Mouse (Mus musculus) frontal cortex, postnatal 14 days (tissue): ENCODE measurements around the gene Plk5.

ENCODE experiments used
- DNase-seq, 2 experiments: peaks; one replicate each; pipeline ENCODE4 v3.0.0; 2022; ENCODE audit warnings: low spot score in 2 of 2

Plk5 gene

DNA sequence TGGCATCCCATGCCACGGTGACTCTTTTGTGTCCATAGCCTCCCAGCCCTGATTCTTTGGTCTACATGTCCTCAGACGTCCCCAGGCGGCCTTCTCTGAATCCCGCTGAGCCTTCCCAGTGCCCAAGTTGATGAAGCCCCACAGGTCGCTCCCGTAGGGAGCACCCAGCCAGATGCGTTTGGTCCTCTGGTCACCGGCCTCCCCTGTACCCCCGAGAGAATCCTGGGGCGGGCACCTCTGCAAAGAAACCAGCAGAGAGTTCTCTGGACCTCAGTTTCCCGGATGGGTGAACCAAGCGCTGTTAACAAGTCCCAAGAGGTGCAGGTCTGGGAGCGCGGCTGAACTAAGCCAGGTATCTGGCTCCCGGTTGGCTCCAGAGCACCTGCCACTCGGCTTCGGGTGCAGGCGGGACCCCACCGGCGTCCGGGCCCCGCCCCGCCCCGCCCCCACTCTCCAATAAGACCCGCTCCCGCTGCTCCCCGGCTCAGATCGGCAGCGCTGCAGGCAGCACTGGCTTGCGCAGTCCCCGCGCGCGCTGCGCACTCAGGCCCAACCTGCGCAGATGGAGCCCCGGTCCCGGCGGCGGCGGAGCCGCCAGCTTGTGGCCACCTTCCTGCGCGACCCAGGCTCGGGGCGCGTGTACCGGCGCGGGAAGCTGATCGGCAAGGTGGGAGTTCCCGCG lies at the start of gene Plk5:
Gene Plk5, plus strand, starts transcription at position 459 of the 682 bp plus-strand sequence.
- DNase-seq: no peak

DNA sequence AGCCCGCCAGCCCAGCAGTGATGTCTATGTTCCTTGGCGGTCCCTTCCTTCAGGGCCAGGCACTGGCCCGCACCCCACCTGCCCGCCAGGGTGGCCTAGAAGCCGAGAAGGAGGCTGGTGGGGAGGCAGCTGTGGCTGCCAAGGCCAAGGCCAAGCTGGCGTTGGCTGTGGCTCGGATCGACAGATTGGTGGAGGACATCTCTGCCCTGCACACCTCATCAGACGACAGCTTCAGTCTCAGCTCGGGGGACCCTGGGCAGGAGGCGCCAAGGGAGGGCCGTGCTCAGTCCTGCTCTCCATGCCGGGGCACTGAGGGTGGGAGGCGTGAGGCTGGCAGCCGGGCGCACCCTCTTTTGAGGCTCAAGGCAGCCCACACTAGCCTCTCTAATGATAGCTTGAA lies 44.7 kb upstream of the Plk5 start:
- no peak for DNase-seq

DNA sequence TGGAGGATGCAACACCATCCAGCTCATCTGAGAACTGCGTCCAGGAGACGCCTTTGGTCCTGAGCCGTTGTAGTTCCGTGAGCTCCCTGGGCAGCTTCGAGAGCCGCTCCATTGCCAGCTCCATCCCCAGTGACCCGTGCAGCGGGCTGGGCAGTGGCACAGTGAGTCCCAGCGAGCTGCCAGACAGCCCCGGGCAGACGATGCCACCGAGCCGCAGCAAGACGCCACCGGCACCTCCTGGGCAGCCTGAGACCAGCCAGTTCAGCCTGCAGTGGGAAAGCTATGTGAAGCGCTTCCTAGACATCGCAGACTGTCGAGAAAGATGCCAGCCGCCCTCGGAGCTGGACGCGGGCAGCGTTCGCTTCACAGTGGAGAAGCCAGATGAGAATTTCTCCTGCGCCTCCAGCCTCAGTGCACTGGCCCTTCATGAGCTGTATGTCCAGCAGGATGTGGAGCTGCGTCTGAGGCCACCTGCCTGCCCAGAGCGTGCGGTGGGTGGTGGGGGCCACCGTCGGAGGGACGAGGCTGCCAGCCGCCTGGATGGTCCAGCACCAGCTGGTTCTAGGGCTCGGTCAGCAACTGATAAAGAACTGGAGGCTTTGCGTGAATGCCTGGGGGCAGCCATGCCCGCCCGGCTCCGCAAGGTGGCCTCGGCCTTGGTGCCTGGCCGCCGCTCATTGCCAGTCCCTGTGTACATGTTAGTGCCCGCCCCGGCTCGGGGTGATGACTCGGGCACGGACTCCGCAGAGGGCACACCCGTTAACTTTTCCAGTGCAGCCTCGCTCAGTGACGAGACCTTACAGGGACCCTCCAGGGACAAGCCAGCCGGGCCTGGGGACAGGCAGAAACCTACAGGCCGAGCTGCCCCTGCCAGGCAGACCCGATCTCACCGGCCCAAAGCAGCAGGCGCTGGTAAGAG lies 43.4 kb upstream of the Plk5 start:
- DNase-seq: no peak

DNA sequence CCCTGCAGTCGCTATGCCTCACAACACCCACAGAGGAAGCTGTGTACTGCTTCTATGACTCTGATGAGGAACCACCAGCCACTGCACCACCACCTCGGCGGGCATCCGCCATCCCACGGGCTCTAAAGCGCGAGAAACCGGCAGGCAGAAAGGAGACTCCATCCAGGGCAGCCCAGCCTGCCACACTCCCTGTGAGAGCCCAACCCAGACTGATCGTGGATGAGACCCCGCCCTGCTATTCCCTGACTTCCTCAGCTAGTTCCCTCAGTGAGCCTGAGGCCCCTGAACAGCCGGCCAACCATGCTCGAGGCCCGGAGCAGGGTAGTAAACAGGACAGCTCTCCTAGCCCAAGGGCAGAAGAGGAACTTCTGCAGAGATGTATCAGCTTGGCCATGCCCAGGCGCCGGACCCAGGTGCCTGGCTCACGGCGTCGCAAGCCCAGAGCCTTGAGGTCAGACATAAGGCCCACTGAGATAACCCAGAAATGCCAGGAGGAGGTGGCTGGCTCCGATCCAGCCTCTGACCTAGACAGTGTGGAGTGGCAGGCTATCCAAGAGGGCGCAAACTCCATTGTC lies 42.5 kb upstream of the Plk5 start:
- DNase-seq: no peak

DNA sequence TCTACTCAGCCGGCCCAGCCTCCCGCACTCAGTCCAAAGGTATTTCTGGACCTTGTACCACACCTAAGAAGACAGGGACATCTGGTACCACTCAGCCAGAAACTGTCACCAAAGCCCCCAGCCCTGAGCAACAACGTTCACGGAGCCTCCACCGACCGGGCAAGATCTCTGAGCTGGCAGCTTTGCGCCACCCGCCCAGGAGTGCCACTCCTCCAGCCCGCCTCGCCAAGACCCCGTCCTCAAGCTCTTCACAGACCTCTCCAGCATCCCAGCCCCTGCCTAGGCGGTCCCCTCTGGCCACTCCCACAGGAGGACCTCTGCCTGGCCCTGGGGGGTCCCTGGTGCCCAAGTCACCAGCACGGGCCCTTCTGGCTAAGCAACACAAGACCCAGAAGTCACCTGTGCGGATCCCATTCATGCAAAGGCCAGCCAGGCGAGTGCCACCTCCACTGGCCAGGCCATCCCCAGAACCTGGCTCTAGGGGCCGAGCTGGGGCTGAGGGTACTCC lies 41.7 kb upstream of the Plk5 start:
- no peak for DNase-seq

DNA sequence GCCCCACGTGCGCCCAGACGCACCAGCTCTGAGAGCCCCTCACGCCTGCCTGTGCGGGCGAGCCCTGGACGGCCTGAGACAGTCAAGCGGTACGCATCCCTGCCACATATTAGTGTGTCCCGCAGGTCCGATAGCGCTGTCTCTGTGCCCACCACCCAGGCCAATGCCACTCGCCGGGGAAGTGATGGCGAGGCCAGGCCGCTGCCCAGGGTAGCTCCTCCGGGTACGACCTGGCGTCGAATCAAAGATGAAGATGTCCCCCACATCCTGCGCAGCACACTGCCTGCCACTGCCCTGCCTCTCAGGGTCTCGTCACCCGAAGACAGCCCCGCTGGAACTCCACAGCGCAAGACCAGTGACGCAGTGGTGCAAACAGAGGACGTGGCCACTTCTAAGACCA lies 40.9 kb upstream of the Plk5 start:
- DNase-seq: no peak

DNA sequence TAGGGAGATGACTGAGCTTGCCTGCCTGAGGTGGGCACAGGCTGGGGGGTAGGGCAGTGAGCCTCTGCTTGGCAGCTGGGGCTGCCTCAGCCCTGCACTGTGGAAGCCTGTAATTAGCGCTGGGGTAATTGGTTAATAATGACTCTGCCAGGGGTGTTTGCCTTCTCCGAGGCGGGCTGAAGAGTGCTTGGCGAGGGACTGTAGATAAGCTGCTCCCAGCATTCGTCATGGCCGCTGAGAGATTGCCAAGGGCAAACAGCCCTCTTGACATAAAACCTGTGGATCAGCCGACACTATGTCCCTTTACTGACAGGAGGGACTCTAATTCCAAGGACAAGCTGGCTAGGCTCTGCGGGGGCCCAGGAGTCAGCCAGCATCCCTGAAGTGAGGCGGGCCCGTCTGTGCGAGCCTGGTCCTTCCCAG lies 39.9 kb upstream of the Plk5 start:
- DNase-seq: no peak

DNA sequence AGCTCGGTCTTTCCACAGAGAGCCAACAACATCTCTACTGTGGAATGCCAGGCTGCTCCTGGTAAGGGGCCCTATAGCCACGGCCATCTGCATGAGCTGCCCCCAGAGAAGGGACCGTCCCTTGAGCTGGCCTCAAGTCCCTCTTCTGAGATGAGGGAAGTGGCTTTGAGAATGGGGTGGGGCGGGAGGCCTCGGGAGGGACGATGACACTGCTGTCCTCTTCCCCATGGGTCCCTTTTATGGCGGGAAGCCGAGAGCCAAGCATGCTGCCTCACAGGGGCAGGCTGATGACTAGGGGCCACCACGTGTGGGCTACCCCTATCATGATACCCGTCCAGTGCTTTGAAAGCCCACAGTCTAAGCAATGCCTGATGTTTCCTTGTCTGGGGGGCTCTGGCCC lies 39.2 kb upstream of the Plk5 start:
- DNase-seq: no peak

DNA sequence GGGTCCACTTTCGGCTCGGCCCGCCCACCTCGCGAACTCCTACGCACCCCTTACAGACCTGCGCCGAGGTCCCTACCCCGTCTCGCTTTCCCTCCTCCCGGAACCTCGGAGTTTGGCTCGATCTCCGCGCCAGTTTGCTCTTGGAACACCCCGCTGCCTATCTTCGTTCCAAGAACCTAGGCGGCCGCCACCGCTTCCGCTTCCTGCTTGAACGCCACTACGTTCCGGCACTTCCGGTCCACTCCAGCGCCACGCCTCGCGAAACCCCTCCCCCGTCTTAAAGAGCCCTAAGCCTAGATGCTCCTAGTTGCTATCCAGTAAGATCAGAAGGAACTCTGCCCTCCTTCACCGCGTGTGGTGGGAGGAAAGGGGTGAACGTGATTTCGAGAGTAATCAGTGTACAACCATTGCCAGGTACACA lies 35.9 kb upstream of the Plk5 start, which contains the start of gene 2310011J03Rik:
Gene 2310011J03Rik, minus strand, starts transcription at position 198 of the 421 bp plus-strand sequence.
- DNase-seq: peak; percentile 86 to 91

DNA sequence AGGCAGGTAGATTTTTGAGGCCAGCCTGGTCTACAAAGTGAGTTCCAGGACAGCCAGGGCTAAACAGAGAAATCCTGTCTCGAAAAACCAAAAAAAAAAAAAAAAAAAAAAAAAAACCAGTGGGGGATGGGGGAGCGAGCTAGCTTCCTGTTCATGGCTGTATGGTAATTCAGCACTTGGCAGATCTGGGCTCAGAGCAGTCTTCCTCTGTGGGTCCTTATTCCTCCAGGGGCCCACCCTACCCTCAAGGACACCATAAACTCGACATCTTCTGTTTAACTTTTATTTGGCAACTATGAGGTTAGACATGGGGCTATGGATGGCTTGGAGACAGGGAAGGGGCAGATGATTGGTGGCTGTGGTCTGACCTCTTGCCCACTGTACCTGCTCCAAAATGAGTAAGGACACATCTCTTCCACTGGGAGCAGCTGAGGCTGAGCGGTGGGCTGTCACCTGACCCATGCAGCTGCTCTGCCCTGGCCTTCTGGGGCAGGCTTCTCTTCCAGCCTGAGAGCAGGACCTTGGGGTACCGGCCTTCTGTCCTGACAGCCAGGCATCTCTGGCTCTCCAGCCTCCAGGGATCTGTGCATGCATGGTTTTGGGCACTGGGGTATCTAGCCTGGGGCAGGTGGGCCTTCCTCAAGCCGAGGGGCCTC lies 35.1 kb upstream of the Plk5 start:
- DNase-seq: no peak

DNA sequence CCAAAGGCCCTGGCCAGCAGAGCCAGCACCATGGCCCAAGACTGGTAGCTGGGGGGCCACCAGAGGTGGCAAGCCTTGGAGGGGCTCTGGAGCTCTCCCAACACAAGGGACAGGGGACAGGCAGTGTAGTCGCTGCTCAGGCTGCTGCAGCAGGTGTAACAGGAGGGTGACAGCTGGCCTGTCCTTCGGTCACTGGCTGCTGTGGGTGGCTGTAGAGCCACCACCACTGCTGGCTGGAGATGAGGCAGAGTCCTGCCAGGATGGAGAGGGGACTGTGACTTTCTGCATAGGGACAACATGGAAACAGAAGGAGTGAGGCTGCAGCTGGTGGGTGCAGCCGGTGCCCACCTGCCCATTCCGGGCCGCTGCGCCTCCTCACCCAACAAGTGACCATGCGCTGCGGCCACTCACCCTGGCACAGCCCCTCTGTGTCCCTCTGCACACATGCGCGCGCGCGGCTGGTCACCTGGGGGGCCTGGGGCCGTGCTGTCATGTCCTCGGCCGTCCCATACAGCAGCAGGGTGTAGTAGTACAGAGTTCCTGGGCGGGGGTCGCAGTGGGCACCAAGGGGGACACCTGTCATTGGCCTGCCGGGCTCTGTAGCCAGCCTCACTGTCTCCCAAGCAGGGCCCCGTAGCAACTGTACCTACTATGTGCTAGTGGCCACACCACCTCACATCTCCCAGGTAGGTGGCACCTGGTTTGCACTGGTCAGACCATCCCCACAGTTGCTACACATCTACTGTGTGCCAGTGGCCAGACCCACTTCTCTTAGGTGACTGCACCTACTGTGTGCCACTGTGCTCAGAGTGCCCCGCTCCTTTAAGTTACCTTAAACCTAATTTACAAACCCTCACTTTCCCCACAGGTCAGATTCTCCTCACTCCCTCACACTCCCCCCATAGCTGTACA lies 34.3 kb upstream of the Plk5 start:
- no peak for DNase-seq

DNA sequence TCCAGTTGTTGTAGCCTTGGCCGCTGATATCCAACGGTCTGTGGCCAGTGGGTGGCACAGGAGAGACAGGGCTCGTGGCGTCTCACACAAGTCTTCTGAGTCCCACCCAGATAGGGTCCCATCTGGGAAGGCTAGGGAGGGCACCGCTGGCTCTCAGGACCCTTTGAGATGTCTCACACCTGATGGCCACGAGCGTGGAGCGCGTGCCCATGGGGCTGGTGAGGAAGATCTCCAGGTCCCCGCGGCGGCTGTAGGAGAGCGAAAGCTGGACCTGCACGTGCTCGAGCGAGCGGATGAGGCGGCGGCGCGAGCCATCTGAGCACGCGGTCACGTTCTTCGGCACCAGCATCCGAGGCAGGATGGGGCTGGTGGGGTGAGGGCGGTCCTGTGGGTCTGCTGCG lies 33.4 kb upstream of the Plk5 start:
- DNase-seq: no peak

DNA sequence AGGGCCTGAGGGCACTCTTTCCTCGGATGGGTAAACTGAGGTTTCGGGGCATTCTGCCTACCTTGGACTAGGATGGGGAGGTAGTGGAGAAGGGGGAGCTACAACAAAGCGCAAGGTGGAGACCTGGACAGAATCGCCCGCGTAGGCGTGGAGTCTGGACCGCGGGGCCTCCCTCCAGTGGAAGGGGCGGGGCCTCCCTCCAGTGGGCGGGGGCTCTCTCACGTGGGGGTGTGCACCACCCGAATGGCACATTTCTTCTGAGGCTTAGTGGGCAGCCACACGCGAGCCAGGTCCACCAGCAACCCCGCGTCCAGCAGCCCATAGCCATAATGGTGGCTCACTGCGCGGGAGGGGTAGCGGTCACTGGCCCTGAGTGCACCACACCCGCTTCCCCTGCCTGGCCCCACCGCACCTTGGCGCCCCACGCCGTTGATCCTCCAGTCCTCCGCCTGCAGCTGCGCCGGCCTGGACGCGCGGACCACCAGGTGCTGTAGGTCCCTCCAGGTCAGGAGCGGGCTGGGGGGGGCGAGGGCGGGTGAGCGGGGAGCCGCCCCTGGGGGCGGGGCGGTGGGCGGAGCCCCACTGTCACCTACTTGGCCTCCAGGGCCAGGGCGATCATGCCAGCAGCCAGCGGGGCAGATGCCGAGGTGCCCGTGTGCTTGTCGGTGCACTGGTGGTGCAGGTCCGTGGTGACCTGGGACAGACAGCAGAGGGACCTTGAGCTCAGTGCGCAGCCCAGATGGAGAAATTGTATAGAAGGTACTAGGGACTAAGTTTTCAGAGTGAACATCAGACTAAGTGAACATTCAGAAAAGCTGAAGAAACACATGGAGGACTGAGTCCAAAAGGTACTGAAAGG lies 32.8 kb upstream of the Plk5 start:
- DNase-seq: peak in 1 of 2 experiments; percentile 48

DNA sequence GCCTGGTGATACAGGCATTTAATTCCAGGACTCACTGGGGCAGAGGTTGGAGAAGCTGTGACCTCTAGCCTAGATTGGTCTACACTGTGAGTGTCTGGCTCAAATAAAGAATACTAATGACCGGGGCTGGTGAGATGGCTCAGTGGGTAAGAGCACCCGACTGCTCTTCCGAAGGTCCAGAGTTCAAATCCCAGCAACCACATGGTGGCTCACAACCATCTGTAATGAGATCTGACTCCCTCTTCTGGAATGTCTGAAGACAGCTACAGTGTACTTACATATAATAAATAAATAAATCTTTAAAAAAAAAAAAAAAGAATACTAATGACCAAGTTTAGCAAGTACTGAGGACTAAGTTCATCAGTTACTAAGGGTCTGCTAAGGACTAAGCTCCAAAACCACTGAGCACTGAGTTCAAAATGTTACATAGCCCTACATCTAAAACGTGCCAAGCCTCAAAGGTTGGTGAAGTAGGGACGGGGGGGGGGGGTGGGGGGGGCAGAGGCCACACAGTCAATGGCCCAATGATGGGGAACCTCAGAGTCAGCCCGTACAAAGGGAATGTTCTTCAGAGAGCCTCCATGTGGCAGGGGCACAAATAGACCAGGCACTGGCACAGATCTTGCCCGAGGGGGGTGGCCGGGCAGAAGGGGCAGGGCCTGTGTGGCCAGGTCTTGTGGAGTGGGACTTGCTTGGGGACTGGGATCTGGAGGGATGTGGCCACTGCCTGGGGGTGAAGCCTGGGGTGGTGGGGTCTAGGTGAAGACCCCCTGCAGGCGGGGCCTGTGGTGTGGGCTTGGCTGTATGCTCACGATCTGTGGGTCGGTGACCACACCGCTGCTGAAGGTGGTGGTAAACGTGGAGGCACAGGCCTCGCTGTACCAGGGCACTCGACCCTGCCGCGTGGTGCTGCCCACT lies 31.9 kb upstream of the Plk5 start:
- no peak for DNase-seq

DNA sequence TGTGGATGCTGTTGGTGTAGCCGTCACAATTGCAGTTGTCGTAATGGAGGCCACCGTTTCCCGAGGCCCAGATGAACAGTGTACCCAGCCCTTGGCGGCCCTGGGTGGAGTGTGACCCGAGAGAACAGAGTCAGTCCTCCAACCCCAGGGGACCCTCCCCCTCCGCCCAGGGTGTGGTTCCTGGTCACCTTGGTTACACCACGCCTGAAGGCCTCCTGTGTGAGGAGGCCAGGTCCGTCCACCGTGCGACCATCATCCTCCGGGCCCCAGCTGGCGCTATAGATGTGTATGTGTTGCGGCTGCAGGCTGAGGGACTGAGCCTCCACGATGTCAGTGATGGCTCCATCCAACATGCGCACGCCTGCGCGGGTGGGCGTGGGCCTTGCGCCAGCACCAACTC lies 31.2 kb upstream of the Plk5 start:
- no peak for DNase-seq

DNA sequence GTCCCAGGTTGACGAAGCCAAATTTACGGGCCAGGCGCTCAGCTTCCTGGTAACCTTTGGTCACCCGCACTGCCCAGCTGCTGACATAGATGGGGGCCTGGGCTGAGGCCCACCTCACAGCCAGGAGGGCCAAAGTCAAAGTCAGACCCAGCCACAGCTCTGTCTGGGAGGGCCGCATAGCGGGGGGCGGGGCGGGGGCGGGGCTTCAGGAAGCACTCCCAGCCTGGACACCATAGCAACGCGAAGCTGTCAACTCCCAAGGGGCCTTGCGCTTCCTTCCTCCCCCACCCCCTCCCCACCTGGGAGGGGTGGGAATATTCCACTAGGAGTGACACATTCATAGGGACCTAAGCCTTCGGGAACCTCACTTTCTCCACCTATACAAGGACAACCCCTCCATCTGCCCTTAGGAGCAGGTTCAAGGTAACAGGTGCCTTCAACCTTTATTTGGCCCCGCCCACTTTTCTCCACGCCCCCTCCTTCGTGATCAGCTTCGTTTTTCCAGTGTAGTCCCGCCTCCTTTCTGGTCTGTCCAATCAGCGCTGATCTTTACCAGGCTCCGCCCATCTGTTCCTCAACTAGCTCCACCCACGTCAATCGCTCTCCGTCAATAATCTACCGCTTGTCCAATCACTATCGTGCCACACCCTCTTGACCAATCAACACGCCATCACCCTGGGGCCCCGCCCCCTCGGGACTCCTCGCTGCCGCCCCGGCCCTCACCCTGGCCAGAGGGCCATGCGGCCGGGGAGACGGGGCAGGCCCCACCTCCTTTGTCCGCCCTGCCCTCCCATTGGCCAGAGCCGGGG lies 26.8 kb upstream of the Plk5 start, which contains the start of the genes Pcsk4 and Reep6:
Gene Pcsk4, minus strand, starts transcription at position 226 of the 809 bp plus-strand sequence.
Gene Reep6, plus strand, starts transcription at position 681 of the 809 bp plus-strand sequence.
- peak; percentile 96 to 97 for DNase-seq

DNA sequence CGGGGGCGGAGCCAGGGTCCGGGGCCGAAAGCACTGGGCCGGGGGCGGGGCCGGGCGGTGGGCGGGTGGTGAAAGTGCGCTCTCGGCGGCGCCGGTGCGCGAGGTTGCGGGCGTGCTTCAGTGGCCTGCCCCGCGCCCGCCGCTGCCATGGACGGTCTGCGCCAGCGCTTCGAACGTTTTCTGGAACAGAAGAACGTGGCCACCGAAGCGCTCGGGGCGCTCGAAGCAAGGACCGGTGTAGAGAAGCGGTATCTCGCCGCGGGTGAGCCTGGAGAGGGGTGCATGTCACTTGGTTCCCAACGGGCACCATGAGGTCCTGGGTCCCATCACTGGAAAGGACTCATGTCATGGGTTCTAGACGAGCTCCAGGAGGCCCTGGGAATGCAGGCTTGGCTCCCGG lies 26.2 kb upstream of the Plk5 start:
- DNase-seq: no peak

DNA sequence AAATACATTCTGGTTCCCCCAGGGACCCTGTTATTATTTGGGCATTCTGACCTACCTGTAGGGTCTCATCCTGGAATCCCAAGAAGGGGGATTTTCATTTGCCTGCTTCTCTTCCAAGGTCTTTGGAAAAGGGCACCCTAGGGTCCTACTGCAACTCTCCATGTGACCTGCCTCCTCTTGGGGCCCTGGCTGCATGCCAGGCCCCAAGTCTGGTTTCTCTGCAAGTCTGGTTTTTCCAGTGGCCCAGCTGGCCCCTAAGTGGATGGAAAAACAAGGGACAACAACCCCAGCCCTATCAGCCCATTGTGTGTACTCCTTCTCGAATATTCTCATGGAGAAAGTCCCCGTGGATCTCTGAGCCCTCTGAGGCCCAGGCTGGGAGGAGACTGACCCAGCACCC lies 25.4 kb upstream of the Plk5 start:
- no peak for DNase-seq
